ENCODE assay signal across 8 mouse cellular contexts in the genomic region with DNA sequence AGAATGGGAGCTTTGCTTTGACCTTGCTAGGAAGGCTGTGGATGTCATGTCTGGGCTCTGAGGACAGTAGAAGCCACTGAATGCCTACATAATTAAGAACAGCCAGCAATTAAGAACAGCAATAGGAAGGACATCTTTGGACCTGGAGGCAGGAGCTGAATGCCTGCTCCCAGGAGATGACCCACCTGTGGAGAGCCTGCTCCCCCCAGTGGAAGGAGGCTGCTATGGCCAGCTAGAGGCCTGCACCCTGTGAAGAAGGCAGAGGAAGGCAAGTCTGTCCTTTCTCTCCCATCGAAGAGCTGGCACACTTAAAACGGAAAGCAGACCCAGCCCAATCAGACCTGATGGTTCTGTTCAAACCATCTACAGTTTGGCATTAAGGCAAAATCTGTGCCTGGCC.
DNase-seq lines count a peak whose midpoint lies in the region; ATAC-seq and TF ChIP-seq lines count a peak whose summit lies in the region.

No protein-coding gene starts in this region.

- peak; percentile 6 to 28 for DNase-seq in heart, adult 18-20 months
- peak; percentile 21 for DNase-seq in ZHBTc4 (ENCODE audit: low read depth, low spot score)
- peak; percentile 60 for DNase-seq in kidney, postnatal 10 days
- peak; percentile 47 for DNase-seq in lung, embryonic 14.5 days
- peak; percentile 66 to 73 for DNase-seq in right cerebral cortex, adult 2 months (ENCODE audit: low spot score in 2 of 2)
- DNase-seq in c-Kit-positive CD71-positive TER-119-positive erythroid progenitor cells, embryonic 14.5 days (ENCODE audit: low spot score), result no peak

- peak; percentile 73 for TF ChIP-seq CTCF in embryonic fibroblast, embryonic 13.5 days (IDR thresholded peaks at IDR 0.05; ENCODE audit: borderline replicate concordance, insufficient read depth, low read length)
- TF ChIP-seq CTCF in lung, embryonic 14.5 days (IDR thresholded peaks at IDR 0.05; ENCODE audit: low read depth), result peak; percentile 74

- no peak for TF ChIP-seq POLR2A in embryonic fibroblast, embryonic 13.5 days (IDR thresholded peaks at IDR 0.05; ENCODE audit: low read depth, low read length)

- no peaks in the 10 kb centered on the region for H3K36me3 ChIP-seq in heart, embryonic 11.5 days (ENCODE audit: control insufficient read depth, insufficient read depth, low read length)
- H3K36me3 ChIP-seq in lung, embryonic 14.5 days (ENCODE audit: insufficient read depth), result no peaks in the 10 kb centered on the region

- H3K4me2 ChIP-seq in heart, embryonic 11.5 days, result no peak overlapping the region
- H3K4me2 ChIP-seq in lung, embryonic 14.5 days, result no peak overlapping the region

- no peaks in the 10 kb centered on the region for H3K4me1 ChIP-seq in heart, embryonic 11.5 days (ENCODE audit: control insufficient read depth, insufficient read depth, low read length)
- H3K4me1 ChIP-seq in embryonic fibroblast, embryonic 13.5 days (ENCODE audit: control insufficient read depth, insufficient read depth, low read length), result no peaks in the 10 kb centered on the region
- H3K4me1 ChIP-seq in lung, embryonic 14.5 days (ENCODE audit: insufficient read depth), result no peaks in the 10 kb centered on the region

- H3K9me3 ChIP-seq in heart, embryonic 11.5 days (replicated peaks; ENCODE audit: control insufficient read depth, low read length), result peaks cover 3% of the 10 kb centered on the region; the same call in 1 of the 2 replicates
- no peaks in the 10 kb centered on the region for H3K9me3 ChIP-seq in lung, embryonic 14.5 days (ENCODE audit: low read depth, low read length)

- 36% methylated on average over 2 of the region's 2 CpGs for WGBS in heart, embryonic 11.5 days (ENCODE audit: insufficient replicate concordance)
- 44% methylated on average over 2 of the region's 2 CpGs for WGBS in lung, embryonic 14.5 days

- no peak overlapping the region for H3K27ac ChIP-seq in heart, embryonic 11.5 days (ENCODE audit: low read depth, low read length)
- no peak overlapping the region for H3K27ac ChIP-seq in embryonic fibroblast, embryonic 13.5 days (ENCODE audit: insufficient read depth, low read length)
- H3K27ac ChIP-seq in lung, embryonic 14.5 days (ENCODE audit: low read depth), result no peak overlapping the region

- H3K4me3 ChIP-seq in heart, embryonic 11.5 days (ENCODE audit: low read depth, low read length), result no peak overlapping the region
- H3K4me3 ChIP-seq in embryonic fibroblast, embryonic 13.5 days (ENCODE audit: insufficient read depth, low read length), result no peak overlapping the region
- H3K4me3 ChIP-seq in lung, embryonic 14.5 days (ENCODE audit: low read depth, low read length), result no peak overlapping the region

- ATAC-seq in heart, embryonic 11.5 days (replicated peaks; ENCODE audit: insufficient number of reproducible peaks, low FRiP score, low TSS enrichment), result no peak
- ATAC-seq in lung, embryonic 14.5 days (ENCODE audit: insufficient read depth), result no peak

- H3K9ac ChIP-seq in heart, embryonic 11.5 days (ENCODE audit: low read depth, low read length), result no peak overlapping the region
- no peak overlapping the region for H3K9ac ChIP-seq in lung, embryonic 14.5 days

- no peaks in the 10 kb centered on the region for H3K27me3 ChIP-seq in heart, embryonic 11.5 days (ENCODE audit: control insufficient read depth, insufficient read depth, low read length)
- H3K27me3 ChIP-seq in lung, embryonic 14.5 days (ENCODE audit: insufficient read depth, low read length), result no peaks in the 10 kb centered on the region
